Comparison of ENCODE assay signal across 9 mouse cellular contexts in genomic region chr6:93273917-93274513, GRCm38 (mm10).
DNase-seq lines count a peak whose midpoint lies in the region; ATAC-seq lines count a peak whose summit lies in the region.
"Had no signal": no experiment of that assay in that cellular context is flagged by ENCODE, and none has a peak within 500 bp of the region (broad histone marks: within the 10 kb centered on the region; RNA-seq: fewer than 3 reads in every experiment).

No protein-coding gene starts in this region.

- H3K9ac ChIP-seq in hindbrain, embryonic 16.5 days (ENCODE audit: low read depth, low read length): no peak overlapping the region
- no peak overlapping the region for H3K9ac ChIP-seq in heart, embryonic 15.5 days

- ATAC-seq in hindbrain, embryonic 16.5 days: no peak
- peak; percentile 69 for ATAC-seq in heart, embryonic 15.5 days (replicated peaks; ENCODE audit: insufficient number of reproducible peaks, insufficient read depth, low FRiP score, low read depth)

- H3K9me3 ChIP-seq in hindbrain, embryonic 10.5 days: no peaks in the 10 kb centered on the region
- no peaks in the 10 kb centered on the region for H3K9me3 ChIP-seq in hindbrain, embryonic 16.5 days (ENCODE audit: control insufficient read depth, low read length)
- no peaks in the 10 kb centered on the region for H3K9me3 ChIP-seq in heart, embryonic 15.5 days (replicated peaks)

- H3K4me1 ChIP-seq in hindbrain, embryonic 10.5 days (replicated peaks): 0 out of 2 replicates have a peak, but pooled peaks cover 2% of the 10 kb centered on the region
- no peaks in the 10 kb centered on the region for H3K4me1 ChIP-seq in hindbrain, embryonic 16.5 days (ENCODE audit: control insufficient read depth, insufficient read depth, low read depth, low read length)
- peaks cover 15% of the 10 kb centered on the region for H3K4me1 ChIP-seq in heart, embryonic 15.5 days (replicated peaks)

- no peak overlapping the region for H3K27ac ChIP-seq in hindbrain, embryonic 10.5 days
- H3K27ac ChIP-seq in hindbrain, embryonic 16.5 days (ENCODE audit: low read depth, low read length): no peak overlapping the region
- peak overlapping the region; percentile 36 for H3K27ac ChIP-seq in heart, embryonic 15.5 days

- H3K36me3 ChIP-seq in hindbrain, embryonic 10.5 days: no peaks in the 10 kb centered on the region
- H3K36me3 ChIP-seq in hindbrain, embryonic 16.5 days (ENCODE audit: control insufficient read depth, insufficient read depth, low read length): no peaks in the 10 kb centered on the region
- no peaks in the 10 kb centered on the region for H3K36me3 ChIP-seq in heart, embryonic 15.5 days

- no peak overlapping the region for H3K4me3 ChIP-seq in hindbrain, embryonic 10.5 days
- H3K4me3 ChIP-seq in hindbrain, embryonic 16.5 days (ENCODE audit: low read length): no peak overlapping the region
- no peak overlapping the region for H3K4me3 ChIP-seq in heart, embryonic 15.5 days

- 66% methylated on average over 12 of the region's 12 CpGs for WGBS in hindbrain, embryonic 10.5 days
- 84% methylated on average over 12 of the region's 12 CpGs for whole genome bisulfite sequencing in hindbrain, embryonic 16.5 days
- 33% methylated on average over 12 of the region's 12 CpGs for WGBS in heart, embryonic 15.5 days

- H3K4me2 ChIP-seq in hindbrain, embryonic 16.5 days (ENCODE audit: low read length): no peak overlapping the region
- H3K4me2 ChIP-seq in heart, embryonic 15.5 days: no peak overlapping the region

- H3K27me3 ChIP-seq in hindbrain, embryonic 10.5 days (ENCODE audit: insufficient read depth, poor library complexity, severe bottlenecking): no peaks in the 10 kb centered on the region
- no peaks in the 10 kb centered on the region for H3K27me3 ChIP-seq in hindbrain, embryonic 16.5 days (replicated peaks; ENCODE audit: control insufficient read depth, insufficient read depth, low read length)
- H3K27me3 ChIP-seq in heart, embryonic 15.5 days: no peaks in the 10 kb centered on the region

- DNase-seq in hindbrain, embryonic 10.5 days (ENCODE audit: low spot score): peak; percentile 14
- DNase-seq in embryo, embryonic 9.5 days (ENCODE audit: extremely low spot score): peak; percentile 19
- peak; percentile 53 for DNase-seq in lung, postnatal 10 days
- DNase-seq in cerebellum, postnatal 25 days: no peak
- no peak for DNase-seq in thymus, adult 18-20 months
- DNase-seq in thymus, postnatal 4 days: no peak
- DNase-seq: cerebellum, adult 18-20 months had no signal

Comparison
In these comparisons a context has a peak if more than half of its experiments do, and no peak if none do; other contexts are left out.
1. DNase-seq: peak in hindbrain, embryonic 10.5 days (single experiment), embryo, embryonic 9.5 days (single experiment) and lung, postnatal 10 days (single experiment); none in cerebellum, postnatal 25 days (0 of 2), thymus, adult 18-20 months (0 of 2) and thymus, postnatal 4 days (single experiment).